Mouse (Mus musculus) CH12.LX (cell line): ENCODE measurements around the gene Ccdc182. TPM values are rescaled to one million over a fixed set of nuclear protein-coding genes. Genes with fewer than 3 reads are reported as not detected.

Source experiments
- DNase-seq: peaks from one replicate; pipeline ENCODE4 v3.0.0-alpha.2; 2013; ENCODE audit errors: extremely low read depth
- H3K27ac ChIP-seq: 2 replicates; pipeline ENCODE4 v1.5.1; 2012; ENCODE audit warnings: low read depth, mild to moderate bottlenecking, control low read depth, moderate library complexity; ENCODE audit not compliant: insufficient read depth
- H3K27me3 ChIP-seq: replicated peaks from 2 replicates; pipeline ENCODE3; 2012; ENCODE audit warnings: inconsistent platforms
- H3K36me3 ChIP-seq, 2 experiments: replicated peaks in 1 of 2; 2 replicates each; pipeline versions ENCODE3 to v1.6.1; 2012; ENCODE audit warnings: inconsistent platforms in 1 of 2, low read length in 1 of 2, mild to moderate bottlenecking in 1 of 2, mixed read lengths in 1 of 2, moderate library complexity in 1 of 2; ENCODE audit not compliant: control insufficient read depth in 1 of 2, insufficient read depth in 1 of 2
- H3K4me1 ChIP-seq, 2 experiments: 2 replicates each; pipeline ENCODE4 v1.6.1; 2012; ENCODE audit warnings: inconsistent platforms in 1 of 2, moderate library complexity in 1 of 2; ENCODE audit not compliant: insufficient read depth in 2 of 2, control insufficient read depth in 1 of 2
- H3K4me2 ChIP-seq: 2 replicates; pipeline ENCODE4 v1.6.1; 2012; ENCODE audit warnings: low read depth, mild to moderate bottlenecking, control low read depth; ENCODE audit not compliant: poor library complexity, insufficient read depth, severe bottlenecking
- H3K4me3 ChIP-seq, 3 experiments: fragments of 150-350 bp in 1 of 3; sonication (generic) in 1 of 3; replicated peaks in 1 of 3; 2 replicates each; pipeline versions ENCODE3 to v1.5.1; 2011 to 2012; ENCODE audit warnings: low read depth in 2 of 3, low read length in 2 of 3, mild to moderate bottlenecking in 2 of 3, moderate library complexity in 2 of 3, control low read depth in 1 of 3, improper control_type of control experiment in 1 of 3, inconsistent platforms in 1 of 3, mixed read lengths in 1 of 3; ENCODE audit not compliant: poor library complexity in 1 of 3
- H3K79me2 ChIP-seq: replicated peaks from 2 replicates; pipeline ENCODE4 v1.6.1; 2012; ENCODE audit warnings: mild to moderate bottlenecking, moderate library complexity; ENCODE audit not compliant: control insufficient read depth, poor library complexity, insufficient read depth, severe bottlenecking; ENCODE audit errors: extremely low read depth
- H3K9ac ChIP-seq: 2 replicates; pipeline ENCODE4 v1.6.1; 2012; ENCODE audit warnings: low read depth, mild to moderate bottlenecking, control low read depth, moderate library complexity; ENCODE audit not compliant: insufficient read depth
- H3K9me3 ChIP-seq: replicated peaks from 2 replicates; pipeline ENCODE3; 2012; ENCODE audit warnings: low read length, inconsistent platforms, mixed read lengths
- BHLHE40 ChIP-seq: IDR thresholded peaks from 2 replicates; pipeline ENCODE4 v1.6.1; 2011; ENCODE audit warnings: mild to moderate bottlenecking, low read depth, low read length, improper control_type of control experiment
- CHD1 ChIP-seq: IDR thresholded peaks from 2 replicates; pipeline ENCODE4 v1.6.1; 2012; ENCODE audit warnings: low read depth, low read length, improper control_type of control experiment, inconsistent platforms
- CTCF ChIP-seq, 2 experiments: IDR thresholded peaks in 1 of 2; conservative IDR thresholded peaks in 1 of 2; 2 replicates each; pipeline ENCODE4 v1.5.1; 2011 to 2012; ENCODE audit warnings: low read depth in 2 of 2, low read length in 2 of 2, improper control_type of control experiment in 1 of 2, inconsistent platforms in 1 of 2, mild to moderate bottlenecking in 1 of 2, moderate library complexity in 1 of 2
- E2F4 ChIP-seq: IDR thresholded peaks from 2 replicates; pipeline ENCODE4 v1.6.1; 2011; ENCODE audit warnings: low read depth, low read length, improper control_type of control experiment; ENCODE audit not compliant: insufficient replicate concordance
- ELF1 ChIP-seq: IDR thresholded peaks from 2 replicates; pipeline ENCODE4 v1.6.1; 2014; ENCODE audit warnings: low read depth, mild to moderate bottlenecking, inconsistent platforms, low read length, improper control_type of control experiment
- EP300 ChIP-seq: IDR thresholded peaks from 2 replicates; pipeline ENCODE4 v1.6.1; 2011; ENCODE audit warnings: low read length, improper control_type of control experiment
- ETS1 ChIP-seq: conservative IDR thresholded peaks from 2 replicates; pipeline ENCODE4 v1.6.1; 2012; ENCODE audit warnings: low read depth, mild to moderate bottlenecking, inconsistent platforms, low read length, improper control_type of control experiment, moderate library complexity
- HCFC1 ChIP-seq: IDR thresholded peaks from 2 replicates; pipeline ENCODE4 v1.6.1; 2012; ENCODE audit warnings: low read depth, mild to moderate bottlenecking, inconsistent platforms, low read length, improper control_type of control experiment
- JUND ChIP-seq: conservative IDR thresholded peaks from 2 replicates; pipeline ENCODE4 v1.6.1; 2011; ENCODE audit warnings: low read depth, low read length, improper control_type of control experiment
- KAT2A ChIP-seq: IDR thresholded peaks from 2 replicates; pipeline ENCODE4 v1.6.1; 2012; ENCODE audit warnings: low read length, improper control_type of control experiment, inconsistent platforms; ENCODE audit not compliant: insufficient replicate concordance
- MAFK ChIP-seq: IDR thresholded peaks from 2 replicates; pipeline ENCODE4 v1.6.1; 2011; ENCODE audit warnings: low read length, improper control_type of control experiment; ENCODE audit not compliant: insufficient replicate concordance
- MAX ChIP-seq: IDR thresholded peaks from 2 replicates; pipeline ENCODE4 v1.6.1; 2011; ENCODE audit warnings: low read length, improper control_type of control experiment
- MEF2A ChIP-seq: IDR thresholded peaks from 2 replicates; pipeline ENCODE4 v1.6.1; 2014; ENCODE audit warnings: low read depth, mild to moderate bottlenecking, inconsistent platforms, low read length, improper control_type of control experiment, borderline replicate concordance
- MXI1 ChIP-seq: IDR thresholded peaks from 2 replicates; pipeline ENCODE4 v1.6.1; 2011; ENCODE audit warnings: mild to moderate bottlenecking, low read depth, low read length, improper control_type of control experiment
- NRF1 ChIP-seq: IDR thresholded peaks from 2 replicates; pipeline ENCODE4 v1.6.1; 2014; ENCODE audit warnings: low read depth, mild to moderate bottlenecking, inconsistent platforms, low read length, improper control_type of control experiment, moderate library complexity
- PAX5 ChIP-seq: IDR thresholded peaks from 2 replicates; pipeline ENCODE4 v1.6.1; 2012; ENCODE audit warnings: low read length, inconsistent platforms, mixed read lengths
- POLR2A ChIP-seq: IDR thresholded peaks from 2 replicates; pipeline ENCODE4 v1.6.1; 2011; ENCODE audit warnings: low read depth, mild to moderate bottlenecking, improper control_type of control experiment, low read length
- USF1 ChIP-seq: IDR thresholded peaks from 2 replicates; pipeline ENCODE4 v1.6.1; 2014; ENCODE audit warnings: low read depth, mild to moderate bottlenecking, inconsistent platforms, low read length, improper control_type of control experiment
- USF2 ChIP-seq: conservative IDR thresholded peaks from 2 replicates; pipeline ENCODE4 v1.6.1; 2011; ENCODE audit warnings: low read depth, low read length, improper control_type of control experiment
- ZMIZ1 ChIP-seq: IDR thresholded peaks from 2 replicates; pipeline ENCODE4 v1.6.1; 2012; ENCODE audit warnings: low read depth, mild to moderate bottlenecking, inconsistent platforms, low read length, improper control_type of control experiment
- dilution Hi-C: fragments of 300-500 bp; cut with MboI; formaldehyde crosslinking; loops from 2 replicates; pipeline ENCODE4 v1.14.3; 2020; ENCODE audit warnings: low sequenced_read_pairs; ENCODE audit not compliant: extremely low pct_unique_long_range_greater_than_20kb, extremely low pct_ligation_motif_present
- in situ Hi-C: fragments of 300-500 bp; cut with MboI; formaldehyde crosslinking; loops from 3 replicates; pipeline ENCODE4 v1.14.3; 2019; ENCODE audit warnings: low sequenced_read_pairs, low pct_ligation_motif_present, low pct_unique_long_range_greater_than_20kb, mixed read lengths
- polyA plus RNA-seq: library from polyadenylated mRNA; unstranded; fragments of >175 nt; gene quantifications from 2 replicates; pipeline ENCODE4 v1.2.1, GENCODE M21; 2012; ENCODE audit warnings: low read depth; ENCODE audit not compliant: insufficient read length
- total RNA-seq, 2 experiments: library from RNA; depleted of rRNA; stranded (reverse); fragments of 300-350 nt in 1 of 2; fragments of >200 nt in 1 of 2; gene quantifications; 2 replicates each; pipeline ENCODE4 v1.2.3; 2012 to 2014

Ccdc182 gene
- total and polyA plus RNA-seq, 3 experiments = not detected

- DNase-seq = no peak
- H3K4me2 ChIP-seq = no peak overlapping the region
- peaks cover 6% of the 10 kb centered on the region for H3K27me3 ChIP-seq
- no peak overlapping the region for H3K4me3 ChIP-seq
- H3K27ac ChIP-seq = no peak overlapping the region
- no peaks in the 10 kb centered on the region for H3K9me3 ChIP-seq
- H3K9ac ChIP-seq = no peak overlapping the region
- dilution Hi-C loops = no loop called here
- no peaks in the 10 kb centered on the region for H3K36me3 ChIP-seq
- no peak for TF ChIP-seq CTCF (conservative IDR thresholded peaks at IDR 0.05 in 1 of 2, IDR thresholded peaks at IDR 0.05 in 1 of 2; ENCODE audit: low read depth in 2 of 2, low read length in 2 of 2)
- no peak for TF ChIP-seq HCFC1
- no peak for TF ChIP-seq ZMIZ1
- no peak for TF ChIP-seq PAX5
- TF ChIP-seq JUND = no peak
- TF ChIP-seq ETS1 = no peak
- TF ChIP-seq BHLHE40 = no peak
- TF ChIP-seq CHD1 = no peak
- TF ChIP-seq MEF2A = no peak
- no peak for TF ChIP-seq KAT2A
- no peak for TF ChIP-seq NRF1
- TF ChIP-seq MAX = no peak
- no peak for TF ChIP-seq ELF1
- TF ChIP-seq USF1 = no peak
- TF ChIP-seq MXI1 = no peak
- no peak for TF ChIP-seq MAFK
- TF ChIP-seq E2F4 = no peak
- H3K79me2 ChIP-seq = no peaks in the 10 kb centered on the region
- peaks cover 0 to 4% of the 10 kb centered on the region in 2 experiments; a peak in 2 of 4 replicates for H3K4me1 ChIP-seq
- in situ Hi-C loops = no loop called here
Observed at GRCm38 (mm10) chr11:88311606-88312005, 17.7 kb downstream of the Ccdc182 start.

DNA sequence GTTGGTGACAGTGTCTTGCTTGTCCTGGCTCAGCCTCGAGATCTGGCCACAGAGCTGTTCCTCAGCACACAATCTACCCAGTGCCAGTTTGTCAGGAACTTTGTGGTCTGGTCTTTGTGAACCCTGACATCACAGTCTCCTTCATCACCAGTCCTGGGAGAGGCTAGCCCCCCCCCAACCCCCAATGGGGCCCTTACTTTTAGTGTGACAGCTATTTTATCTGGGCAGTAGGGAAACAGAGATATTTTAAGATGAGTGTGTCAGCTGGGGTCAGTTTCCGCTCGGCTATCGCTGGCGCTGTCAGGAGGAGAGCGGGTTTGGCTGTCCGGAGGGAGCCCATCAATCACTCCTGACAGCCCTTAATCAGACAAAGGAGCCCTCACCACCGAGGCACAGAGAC lies 19.7 kb downstream of the Ccdc182 start:
- TF ChIP-seq ELF1 (no peak), NRF1 (no peak), ETS1 (no peak), EP300 (no peak), USF2 (no peak), POLR2A (no peak)
- TF ChIP-seq, all 38 proteins: peak for 0
- in situ Hi-C loops (no loop called here), dilution Hi-C loops (no loop called here)
- Histone ChIP-seq H3K36me3 (no peaks in the 10 kb centered on the region), H3K9ac (no peak overlapping the region), H3K4me2 (no peak overlapping the region), H3K4me3 (no peak overlapping the region), H3K27me3 (peaks cover 6% of the 10 kb centered on the region), H3K27ac (no peak overlapping the region), H3K9me3 (no peaks in the 10 kb centered on the region), H3K4me1 (no peaks in the 10 kb centered on the region), H3K79me2 (no peaks in the 10 kb centered on the region)
- no peak for DNase-seq
